Mouse (Mus musculus): ENCODE data around the gene Nop16. TPM values are rescaled to one million over a fixed set of nuclear protein-coding genes. Genes with fewer than 3 reads are reported as not detected.

Gene Nop16
- polyA plus RNA-seq, 1 experiment from 2014 or later = 45.0 TPM

DNA sequence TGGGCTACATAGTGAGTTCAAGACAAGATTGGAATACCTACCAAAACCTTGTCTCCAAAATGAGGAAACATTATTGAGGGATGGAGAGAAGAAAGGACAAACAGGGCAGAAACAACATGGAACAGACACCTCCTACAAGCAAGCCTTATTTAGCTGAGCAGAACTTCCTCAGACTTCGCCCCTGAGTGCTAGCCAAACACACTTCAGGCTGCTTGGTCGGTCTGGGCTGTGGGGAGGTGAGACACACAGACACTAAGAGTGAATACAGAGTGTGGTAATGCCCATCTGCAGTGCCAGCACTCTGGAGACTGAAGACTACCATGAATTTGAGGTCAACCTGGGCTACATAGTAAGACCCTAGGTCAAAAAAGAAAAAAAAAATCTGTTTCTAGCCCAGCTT is 30.2 kb downstream of the Nop16 start:
- Histone ChIP-seq H3K9me3 (ENCODE audit: control insufficient read depth, low read length) (no peaks in the 10 kb centered on the region), H3K27me3 (ENCODE audit: control insufficient read depth, insufficient read depth, low read length) (no peaks in the 10 kb centered on the region), H3K4me2 (ENCODE audit: low read depth, low read length) (no peak overlapping the region), H3K27ac (ENCODE audit: low read depth, low read length) (no peak overlapping the region), H3K4me1 (ENCODE audit: control insufficient read depth, insufficient read depth, low read length) (peaks cover 5% of the 10 kb centered on the region; the same call in 1 of the 2 replicates), H3K9ac (replicated peaks; ENCODE audit: low read depth, low read length) (no peak overlapping the region), H3K36me3 (ENCODE audit: control insufficient read depth, insufficient read depth, low read length) (peaks cover 51% of the 10 kb centered on the region), H3K4me3 (ENCODE audit: low read depth, low read length) (no peak overlapping the region)
- ATAC-seq (ENCODE audit: low read depth) = no peak
- WGBS = 98% methylated on average over 2 of the region's 2 CpGs

- Histone ChIP-seq H3K9ac (replicated peaks; ENCODE audit: low read depth, low read length) (no peak overlapping the region), H3K4me3 (ENCODE audit: low read depth, low read length) (no peak overlapping the region), H3K36me3 (ENCODE audit: control insufficient read depth, insufficient read depth, low read length) (peaks cover 65% of the 10 kb centered on the region), H3K4me1 (ENCODE audit: control insufficient read depth, insufficient read depth, low read length) (no peaks in the 10 kb centered on the region), H3K27ac (ENCODE audit: low read depth, low read length) (no peak overlapping the region), H3K27me3 (ENCODE audit: control insufficient read depth, insufficient read depth, low read length) (no peaks in the 10 kb centered on the region), H3K4me2 (ENCODE audit: low read depth, low read length) (no peak overlapping the region), H3K9me3 (ENCODE audit: control insufficient read depth, low read length) (no peaks in the 10 kb centered on the region)
- ATAC-seq (ENCODE audit: low read depth) = no peak
- WGBS = 95% methylated on average over 1 of the region's 1 CpGs
Measured at GRCm38 (mm10) chr13:54557652-54558051, 32.2 kb downstream of the Nop16 start.

DNA sequence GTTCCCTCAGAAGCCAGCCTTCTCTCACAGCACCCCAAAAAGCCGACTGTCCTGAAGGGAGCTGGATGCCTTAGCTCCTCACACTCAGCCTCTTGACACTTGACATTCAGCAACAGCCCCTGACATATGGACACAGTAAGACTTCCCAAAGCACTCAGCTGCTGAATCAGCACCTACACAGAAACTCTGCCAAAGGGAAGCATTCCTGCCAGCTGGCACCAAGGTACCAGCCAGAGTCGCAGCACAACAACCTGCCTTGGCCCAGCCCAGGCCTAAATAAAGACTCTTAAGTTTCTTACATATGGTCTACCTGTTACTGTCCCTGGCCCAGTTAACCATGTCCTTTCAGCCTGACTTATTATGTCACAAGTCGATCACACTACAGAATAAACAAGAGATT is 33.1 kb downstream of the Nop16 start:
- Histone ChIP-seq H3K27me3 (ENCODE audit: control insufficient read depth, insufficient read depth, low read length) (no peaks in the 10 kb centered on the region), H3K9me3 (ENCODE audit: control insufficient read depth, low read length) (no peaks in the 10 kb centered on the region), H3K4me3 (ENCODE audit: low read depth, low read length) (no peak overlapping the region), H3K4me2 (ENCODE audit: low read depth, low read length) (no peak overlapping the region), H3K27ac (ENCODE audit: low read depth, low read length) (no peak overlapping the region), H3K4me1 (ENCODE audit: control insufficient read depth, insufficient read depth, low read length) (no peaks in the 10 kb centered on the region), H3K9ac (replicated peaks; ENCODE audit: low read depth, low read length) (no peak overlapping the region), H3K36me3 (ENCODE audit: control insufficient read depth, insufficient read depth, low read length) (peaks cover 65% of the 10 kb centered on the region)
- 95% methylated on average over 3 of the region's 3 CpGs for WGBS
- no peak for ATAC-seq (ENCODE audit: low read depth)

DNA sequence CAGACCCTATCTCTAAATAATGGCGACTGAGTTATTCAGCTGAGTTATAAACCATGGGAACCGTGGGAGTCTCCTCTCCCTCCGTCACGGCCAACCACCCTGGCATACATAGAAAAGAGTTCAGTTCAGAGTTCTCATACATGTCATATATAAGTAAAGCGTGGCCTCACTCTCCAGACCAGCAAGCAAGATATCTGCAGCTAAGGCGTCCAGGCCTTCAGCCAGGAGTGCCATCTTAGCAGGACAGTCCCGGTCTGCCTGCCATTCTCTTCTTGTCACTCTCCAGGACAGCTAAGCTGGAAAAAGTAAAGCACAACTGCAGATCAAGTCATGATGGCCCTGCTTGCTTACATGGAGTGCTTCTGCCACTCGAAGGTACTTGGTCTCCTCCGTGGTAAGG is 33.7 kb downstream of the Nop16 start:
- no peak overlapping the region for H3K4me3 ChIP-seq (ENCODE audit: low read depth, low read length)
- ATAC-seq (ENCODE audit: low read depth) = no peak
- H3K4me2 ChIP-seq (ENCODE audit: low read depth, low read length) = no peak overlapping the region
- no peaks in the 10 kb centered on the region for H3K9me3 ChIP-seq (ENCODE audit: control insufficient read depth, low read length)
- H3K27ac ChIP-seq (ENCODE audit: low read depth, low read length) = no peak overlapping the region
- 95% methylated on average over 9 of the region's 9 CpGs for WGBS
- H3K27me3 ChIP-seq (ENCODE audit: control insufficient read depth, insufficient read depth, low read length) = no peaks in the 10 kb centered on the region
- H3K4me1 ChIP-seq (ENCODE audit: control insufficient read depth, insufficient read depth, low read length) = no peaks in the 10 kb centered on the region
- H3K36me3 ChIP-seq (ENCODE audit: control insufficient read depth, insufficient read depth, low read length) = peaks cover 66% of the 10 kb centered on the region
- H3K9ac ChIP-seq (replicated peaks; ENCODE audit: low read depth, low read length) = no peak overlapping the region

- no peak overlapping the region for H3K9ac ChIP-seq (replicated peaks; ENCODE audit: low read depth, low read length)
- no peak overlapping the region for H3K4me3 ChIP-seq (ENCODE audit: low read depth, low read length)
- H3K4me2 ChIP-seq (ENCODE audit: low read depth, low read length) = no peak overlapping the region
- no peaks in the 10 kb centered on the region for H3K9me3 ChIP-seq (ENCODE audit: control insufficient read depth, low read length)
- no peak overlapping the region for H3K27ac ChIP-seq (ENCODE audit: low read depth, low read length)
- no peak for ATAC-seq (ENCODE audit: low read depth)
- H3K4me1 ChIP-seq (ENCODE audit: control insufficient read depth, insufficient read depth, low read length) = no peaks in the 10 kb centered on the region
- H3K36me3 ChIP-seq (ENCODE audit: control insufficient read depth, insufficient read depth, low read length) = peaks cover 44% of the 10 kb centered on the region
- WGBS = 90% methylated on average over 7 of the region's 7 CpGs
- no peaks in the 10 kb centered on the region for H3K27me3 ChIP-seq (ENCODE audit: control insufficient read depth, insufficient read depth, low read length)
Measured at GRCm38 (mm10) chr13:54548036-54548435, 41.9 kb downstream of the Nop16 start.

Small RNAs within 50 kb of the gene (microRNA-seq; reads per million reads assigned to microRNA genes)
- not detected for gene Gm24195

Other genes with a start within 250 kb of the Nop16 start
- gene Cplx2, start 218.7 kb downstream of the Nop16 start, polyA plus RNA-seq (2014; fragmentation: Nextera tagmentation; extraction: Ambion mirVana) = 23.6 and 24.1 TPM in 2 replicates
- gene Thoc3, start 121.2 kb downstream of the Nop16 start, polyA plus RNA-seq (2014; fragmentation: Nextera tagmentation; extraction: Ambion mirVana) = 91.0 and 102 TPM in 2 replicates
- 30.1 and 33.4 TPM in 2 replicates for gene Simc1, start 86.3 kb downstream of the Nop16 start, polyA plus RNA-seq (2014; fragmentation: Nextera tagmentation; extraction: Ambion mirVana)
- gene 4833439L19Rik, start 24.7 kb downstream of the Nop16 start, polyA plus RNA-seq (2014; fragmentation: Nextera tagmentation; extraction: Ambion mirVana) = 240 and 251 TPM in 2 replicates
- 66.7 and 96.3 TPM in 2 replicates for gene Arl10, start 15.1 kb downstream of the Nop16 start, polyA plus RNA-seq (2014; fragmentation: Nextera tagmentation; extraction: Ambion mirVana)
- 246 and 295 TPM in 2 replicates for gene Higd2a, start 117 bp upstream of the Nop16 start, polyA plus RNA-seq (2014; fragmentation: Nextera tagmentation; extraction: Ambion mirVana)
- 172 and 200 TPM in 2 replicates for gene Cltb, start 21.3 kb upstream of the Nop16 start, polyA plus RNA-seq (2014; fragmentation: Nextera tagmentation; extraction: Ambion mirVana)
- 89.1 and 97.9 TPM in 2 replicates for gene Faf2, start 31.7 kb upstream of the Nop16 start, polyA plus RNA-seq (2014; fragmentation: Nextera tagmentation; extraction: Ambion mirVana)
- 78.5 and 88.3 TPM in 2 replicates for gene Rnf44, start 103.8 kb upstream of the Nop16 start, polyA plus RNA-seq (2014; fragmentation: Nextera tagmentation; extraction: Ambion mirVana)
- 0.21 and 0.29 TPM in 2 replicates for gene Cdhr2, start 111.4 kb upstream of the Nop16 start, polyA plus RNA-seq (2014; fragmentation: Nextera tagmentation; extraction: Ambion mirVana)
- gene Gprin1, start 159.8 kb upstream of the Nop16 start, polyA plus RNA-seq (2014; fragmentation: Nextera tagmentation; extraction: Ambion mirVana) = 17.3 and 19.6 TPM in 2 replicates
- gene Sncb, start 176.5 kb upstream of the Nop16 start, polyA plus RNA-seq (2014; fragmentation: Nextera tagmentation; extraction: Ambion mirVana) = 61.3 and 118 TPM in 2 replicates
- gene Eif4e1b, start 193.9 kb upstream of the Nop16 start, polyA plus RNA-seq (2014; fragmentation: Nextera tagmentation; extraction: Ambion mirVana) = not detected in 2 replicates
- gene Tspan17, start 199.3 kb upstream of the Nop16 start, polyA plus RNA-seq (2014; fragmentation: Nextera tagmentation; extraction: Ambion mirVana) = 78.1 and 82.3 TPM in 2 replicates